Mouse (Mus musculus): ENCODE measurements at regions not wholly inside any gene's neighbourhood (a gene's known extent, or its start where the extent isn't known, plus 50 kb on each side); places are given as distances from the start of the nearest gene placed in this dataset.

- DNase-seq = peak; percentile 72
Observed at GRCm38 (mm10) chr1:124156832-124157231, 111.5 kb upstream of the Dpp10 start.

DNA sequence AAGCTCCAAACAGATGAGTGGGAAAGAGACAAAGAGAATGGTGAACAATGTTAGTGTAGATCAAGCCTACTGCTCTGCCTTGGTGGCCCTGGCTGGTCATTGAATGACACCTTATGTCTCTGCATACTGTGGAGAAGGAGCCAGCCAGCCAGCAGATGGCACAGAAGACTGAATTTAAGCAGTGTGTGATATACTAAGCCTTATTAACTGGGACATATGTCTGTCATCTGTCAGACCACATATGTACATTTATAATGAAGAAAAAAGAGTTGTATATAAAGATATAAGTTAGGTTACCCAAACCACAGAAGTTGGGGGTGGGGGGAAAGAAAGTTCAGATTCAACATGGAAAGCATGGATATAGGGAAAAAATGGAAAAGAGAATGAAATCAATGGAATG, 106.7 kb upstream of the Dpp10 start:
- no peak for DNase-seq

DNA sequence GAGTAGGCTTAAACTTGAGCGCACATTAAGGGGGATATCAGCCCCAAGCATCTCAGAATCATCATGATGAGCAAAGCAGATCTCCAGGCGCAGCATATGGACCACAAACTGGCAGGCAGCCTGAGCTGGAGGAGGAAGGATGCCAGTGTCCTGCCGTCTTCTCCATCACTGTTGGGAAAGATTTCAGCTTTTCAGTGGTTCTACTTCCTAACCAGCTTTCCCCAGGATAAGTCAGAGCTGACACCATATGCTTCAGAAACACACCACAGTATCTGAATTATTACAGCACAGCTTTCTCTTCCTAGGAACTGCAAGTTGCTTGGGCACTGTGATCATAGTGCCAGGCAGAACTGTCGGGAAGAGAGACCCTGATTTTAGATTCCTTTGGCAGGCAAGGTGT, 103.2 kb upstream of the Dpp10 start:
- peak; percentile 94 for DNase-seq

GRCm38 (mm10) chr1:124104286-124104846, 59.0 kb upstream of the Dpp10 start:
- DNase-seq = no peak

DNA sequence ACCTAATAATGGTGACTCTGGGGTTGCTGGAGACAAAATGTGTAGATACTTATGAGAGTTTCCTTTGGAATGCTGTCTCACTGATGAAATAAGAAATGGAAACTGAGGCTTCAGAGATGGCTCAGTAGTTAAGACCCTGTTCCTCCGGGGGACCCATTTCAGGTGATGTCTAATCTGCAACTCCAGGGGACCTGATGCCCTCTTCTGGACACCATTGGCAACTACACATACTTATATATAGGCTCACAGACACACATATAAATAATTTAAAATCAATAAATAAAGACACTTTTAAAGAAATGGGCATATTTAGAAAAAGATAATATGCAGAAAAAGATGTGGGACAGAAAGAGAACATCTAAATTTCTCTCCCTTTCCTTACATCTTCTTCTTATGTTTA, 57.7 kb upstream of the Dpp10 start:
- no peak for DNase-seq

Measured in cerebellum, adult 9-11 months (tissue).